Mouse (Mus musculus): ENCODE results near the gene Gm5478. TPM values are rescaled to one million over a fixed set of nuclear protein-coding genes. Genes with fewer than 3 reads are reported as not detected.
"Not testable (repeated sequence)": the region's sequence is repeated elsewhere in the genome, so short reads cannot be mapped to it uniquely, and the experiment has no call there.

Gene Gm5478
- polyA plus RNA-seq (2014; fragmentation: Nextera tagmentation; extraction: Ambion mirVana) = not detected in 2 replicates

GRCm38 (mm10) chr15:101647280-101647679 is at the start of gene Gm5478:
Gene Gm5478, minus strand, starts transcription at chr15:101647380.
- no peaks in the 10 kb centered on the region for H3K9me3 ChIP-seq (replicated peaks; ENCODE audit: control insufficient read depth, low read length)
- H3K36me3 ChIP-seq (ENCODE audit: control insufficient read depth, insufficient read depth, low read length) = no peaks in the 10 kb centered on the region
- H3K9ac ChIP-seq (ENCODE audit: low read length) = no peak within 1 kb of the TSS
- WGBS = 83% methylated on average over 3 of the region's 3 CpGs
- no peak for ATAC-seq
- H3K4me2 ChIP-seq (ENCODE audit: low read length) = no peak within 1 kb of the TSS
- no peaks in the 10 kb centered on the region for H3K27me3 ChIP-seq (replicated peaks; ENCODE audit: control insufficient read depth, insufficient read depth, low read length)
- no peak within 1 kb of the TSS for H3K4me3 ChIP-seq (ENCODE audit: low read depth, low read length)
- no peak for DNase-seq (ENCODE audit: low spot score)
- no peaks in the 10 kb centered on the region for H3K4me1 ChIP-seq (ENCODE audit: control insufficient read depth, insufficient read depth, low read length)
- H3K27ac ChIP-seq (ENCODE audit: low read depth, low read length) = no peak within 1 kb of the TSS

- H3K27ac ChIP-seq (ENCODE audit: low read depth, low read length) = no peak within 1 kb of the TSS
- ATAC-seq = no peak
- 80% methylated on average over 5 of the region's 5 CpGs for WGBS
- no peak within 1 kb of the TSS for H3K9ac ChIP-seq (ENCODE audit: low read length)
- no peak within 1 kb of the TSS for H3K4me3 ChIP-seq (ENCODE audit: low read depth, low read length)
- no peaks in the 10 kb centered on the region for H3K27me3 ChIP-seq (replicated peaks; ENCODE audit: control insufficient read depth, insufficient read depth, low read length)
- H3K9me3 ChIP-seq (replicated peaks; ENCODE audit: control insufficient read depth, low read length) = no peaks in the 10 kb centered on the region
- DNase-seq (ENCODE audit: low spot score) = no peak
- H3K36me3 ChIP-seq (ENCODE audit: control insufficient read depth, insufficient read depth, low read length) = no peaks in the 10 kb centered on the region
- no peaks in the 10 kb centered on the region for H3K4me1 ChIP-seq (ENCODE audit: control insufficient read depth, insufficient read depth, low read length)
- no peak within 1 kb of the TSS for H3K4me2 ChIP-seq (ENCODE audit: low read length)
These were observed 47.0 kb upstream of the Gm5478 start, which contains the start of gene Krt6a for GRCm38 (mm10) chr15:101694207-101694606. Gene Krt6a, minus strand, starts transcription at chr15:101694307.

GRCm38 (mm10) chr15:101690460-101690859 is 43.3 kb upstream of the Gm5478 start:
- H3K36me3 ChIP-seq (ENCODE audit: control insufficient read depth, insufficient read depth, low read length); H3K27me3 ChIP-seq (replicated peaks; ENCODE audit: control insufficient read depth, insufficient read depth, low read length); H3K9ac ChIP-seq (ENCODE audit: low read length); H3K4me1 ChIP-seq (ENCODE audit: control insufficient read depth, insufficient read depth, low read length); DNase-seq (ENCODE audit: low spot score); H3K9me3 ChIP-seq (replicated peaks; ENCODE audit: control insufficient read depth, low read length); H3K4me2 ChIP-seq (ENCODE audit: low read length); H3K4me3 ChIP-seq (ENCODE audit: low read depth, low read length); ATAC-seq; H3K27ac ChIP-seq (ENCODE audit: low read depth, low read length): not testable (repeated sequence)
- WGBS = 98% methylated on average over 5 of the region's 5 CpGs

- no peak for ATAC-seq
These were observed 41.0 kb upstream of the Gm5478 start for GRCm38 (mm10) chr15:101688161-101688560.

GRCm38 (mm10) chr15:101680187-101680586 is 33.0 kb upstream of the Gm5478 start, which contains the start of gene Krt6b:
Gene Krt6b, minus strand, starts transcription at chr15:101680287.
- WGBS = 86% methylated on average over 2 of the region's 2 CpGs
- Histone ChIP-seq H3K4me2 (ENCODE audit: low read length) (no peak within 1 kb of the TSS), H3K4me1 (ENCODE audit: control insufficient read depth, insufficient read depth, low read length) (no peaks in the 10 kb centered on the region), H3K36me3 (ENCODE audit: control insufficient read depth, insufficient read depth, low read length) (no peaks in the 10 kb centered on the region), H3K27me3 (replicated peaks; ENCODE audit: control insufficient read depth, insufficient read depth, low read length) (no peaks in the 10 kb centered on the region), H3K9ac (ENCODE audit: low read length) (no peak within 1 kb of the TSS), H3K4me3 (ENCODE audit: low read depth, low read length) (no peak within 1 kb of the TSS), H3K9me3 (replicated peaks; ENCODE audit: control insufficient read depth, low read length) (no peaks in the 10 kb centered on the region), H3K27ac (ENCODE audit: low read depth, low read length) (no peak within 1 kb of the TSS)
- no peak for ATAC-seq
- no peak for DNase-seq (ENCODE audit: low spot score)

More at GRCm38 (mm10) chr15:101688161-101688560, 41.0 kb upstream of the Gm5478 start:
- Histone ChIP-seq H3K4me1 (ENCODE audit: control insufficient read depth, insufficient read depth, low read length) (no peaks in the 10 kb centered on the region), H3K27me3 (replicated peaks; ENCODE audit: control insufficient read depth, insufficient read depth, low read length) (no peaks in the 10 kb centered on the region), H3K9ac (ENCODE audit: low read length) (no peak overlapping the region), H3K36me3 (ENCODE audit: control insufficient read depth, insufficient read depth, low read length) (no peaks in the 10 kb centered on the region), H3K4me2 (ENCODE audit: low read length) (no peak overlapping the region), H3K4me3 (ENCODE audit: low read depth, low read length) (no peak overlapping the region), H3K27ac (ENCODE audit: low read depth, low read length) (no peak overlapping the region), H3K9me3 (replicated peaks; ENCODE audit: control insufficient read depth, low read length) (no peaks in the 10 kb centered on the region)
- WGBS = 78% methylated on average over 2 of the region's 2 CpGs
- no peak for DNase-seq (ENCODE audit: low spot score)

- H3K9ac ChIP-seq (ENCODE audit: low read length) = no peak overlapping the region
- no peaks in the 10 kb centered on the region for H3K27me3 ChIP-seq (replicated peaks; ENCODE audit: control insufficient read depth, insufficient read depth, low read length)
- 90% methylated on average over 1 of the region's 1 CpGs for WGBS
- H3K36me3 ChIP-seq (ENCODE audit: control insufficient read depth, insufficient read depth, low read length) = no peaks in the 10 kb centered on the region
- H3K4me2 ChIP-seq (ENCODE audit: low read length) = no peak overlapping the region
- no peak overlapping the region for H3K4me3 ChIP-seq (ENCODE audit: low read depth, low read length)
- H3K9me3 ChIP-seq (replicated peaks; ENCODE audit: control insufficient read depth, low read length) = no peaks in the 10 kb centered on the region
- no peak for DNase-seq (ENCODE audit: low spot score)
- no peaks in the 10 kb centered on the region for H3K4me1 ChIP-seq (ENCODE audit: control insufficient read depth, insufficient read depth, low read length)
- no peak overlapping the region for H3K27ac ChIP-seq (ENCODE audit: low read depth, low read length)
- ATAC-seq = no peak
These were observed 28.8 kb upstream of the Gm5478 start for GRCm38 (mm10) chr15:101675978-101676377.

- WGBS = 93% methylated on average over 5 of the region's 5 CpGs
- Histone ChIP-seq H3K9ac (ENCODE audit: low read length) (no peak overlapping the region), H3K9me3 (replicated peaks; ENCODE audit: control insufficient read depth, low read length) (no peaks in the 10 kb centered on the region), H3K4me1 (ENCODE audit: control insufficient read depth, insufficient read depth, low read length) (no peaks in the 10 kb centered on the region), H3K4me3 (ENCODE audit: low read depth, low read length) (no peak overlapping the region), H3K27ac (ENCODE audit: low read depth, low read length) (no peak overlapping the region), H3K27me3 (replicated peaks; ENCODE audit: control insufficient read depth, insufficient read depth, low read length) (no peaks in the 10 kb centered on the region), H3K4me2 (ENCODE audit: low read length) (no peak overlapping the region), H3K36me3 (ENCODE audit: control insufficient read depth, insufficient read depth, low read length) (no peaks in the 10 kb centered on the region)
- ATAC-seq = no peak
- DNase-seq (ENCODE audit: low spot score) = peak; percentile 30
These were observed 5.6 kb upstream of the Gm5478 start for GRCm38 (mm10) chr15:101652736-101653265.

- no peak within 1 kb of the TSS for H3K4me3 ChIP-seq (ENCODE audit: low read depth, low read length)
- no peak within 1 kb of the TSS for H3K27ac ChIP-seq (ENCODE audit: low read depth, low read length)
- no peak within 1 kb of the TSS for H3K9ac ChIP-seq (ENCODE audit: low read length)
- H3K4me2 ChIP-seq (ENCODE audit: low read length) = no peak within 1 kb of the TSS
- WGBS = 86% methylated on average over 2 of the region's 2 CpGs
- H3K4me1 ChIP-seq (ENCODE audit: control insufficient read depth, insufficient read depth, low read length) = no peaks in the 10 kb centered on the region
- ATAC-seq (no peak), DNase-seq (ENCODE audit: low spot score) (no peak)
- H3K27me3 ChIP-seq (replicated peaks; ENCODE audit: control insufficient read depth, insufficient read depth, low read length) = no peaks in the 10 kb centered on the region
- no peaks in the 10 kb centered on the region for H3K9me3 ChIP-seq (replicated peaks; ENCODE audit: control insufficient read depth, low read length)
- H3K36me3 ChIP-seq (ENCODE audit: control insufficient read depth, insufficient read depth, low read length) = no peaks in the 10 kb centered on the region
These were observed 19.3 kb downstream of the Gm5478 start, which contains the start of gene Gm5414 for GRCm38 (mm10) chr15:101627884-101628283. Gene Gm5414, minus strand, starts transcription at chr15:101628188.

GRCm38 (mm10) chr15:101599123-101599522 is 48.1 kb downstream of the Gm5478 start:
- Histone ChIP-seq H3K4me1 (ENCODE audit: control insufficient read depth, insufficient read depth, low read length) (no peaks in the 10 kb centered on the region), H3K9me3 (replicated peaks; ENCODE audit: control insufficient read depth, low read length) (no peaks in the 10 kb centered on the region), H3K27me3 (replicated peaks; ENCODE audit: control insufficient read depth, insufficient read depth, low read length) (no peaks in the 10 kb centered on the region), H3K36me3 (ENCODE audit: control insufficient read depth, insufficient read depth, low read length) (no peaks in the 10 kb centered on the region), H3K4me3 (ENCODE audit: low read depth, low read length) (no peak overlapping the region), H3K9ac (ENCODE audit: low read length) (no peak overlapping the region), H3K27ac (ENCODE audit: low read depth, low read length) (no peak overlapping the region), H3K4me2 (ENCODE audit: low read length) (no peak overlapping the region)
- DNase-seq (ENCODE audit: low spot score) (no peak), ATAC-seq (no peak)
- 64% methylated on average over 6 of the region's 6 CpGs for WGBS
